Mouse (Mus musculus): ENCODE measurements at regions not wholly inside any gene's neighbourhood (a gene's known extent, or its start where the extent isn't known, plus 50 kb on each side); places are given as distances from the start of the nearest gene placed in this dataset.
A peak's percentile ranks its signal among the peaks of the same experiment; 100 is the strongest.

GRCm38 (mm10) chr2:3957491-3957890 is 60.0 kb upstream of the Frmd4a start:
- TF ChIP-seq CTCF (IDR thresholded peaks at IDR 0.05; ENCODE audit: borderline replicate concordance, control insufficient read depth, extremely low read depth, insufficient read depth, low read length, poor library complexity) (no peak), POLR2A (IDR thresholded peaks at IDR 0.05; ENCODE audit: control insufficient read depth, extremely low read depth, insufficient read depth, low read length, poor library complexity) (no peak)
- Histone ChIP-seq H3K27ac (ENCODE audit: control insufficient read depth, insufficient read depth, low read length) (no peak overlapping the region), H3K36me3 (ENCODE audit: control insufficient read depth, insufficient read depth, low read length) (no peaks in the 10 kb centered on the region), H3K4me1 (replicated peaks; ENCODE audit: control insufficient read depth, insufficient read depth, low read length) (no peaks in the 10 kb centered on the region), H3K4me3 (ENCODE audit: control insufficient read depth, insufficient read depth, low read length) (no peak overlapping the region), H3K27me3 (ENCODE audit: control insufficient read depth, insufficient read depth, low read length) (no peaks in the 10 kb centered on the region)
- no peak for DNase-seq

GRCm38 (mm10) chr2:3958065-3958641 is 59.4 kb upstream of the Frmd4a start:
- no peak for TF ChIP-seq POLR2A (IDR thresholded peaks at IDR 0.05; ENCODE audit: control insufficient read depth, extremely low read depth, insufficient read depth, low read length, poor library complexity)
- no peak for TF ChIP-seq CTCF (IDR thresholded peaks at IDR 0.05; ENCODE audit: borderline replicate concordance, control insufficient read depth, extremely low read depth, insufficient read depth, low read length, poor library complexity)
- H3K27ac ChIP-seq (ENCODE audit: control insufficient read depth, insufficient read depth, low read length): no peak overlapping the region
- peak; percentile 4 for DNase-seq
- H3K4me1 ChIP-seq (replicated peaks; ENCODE audit: control insufficient read depth, insufficient read depth, low read length): no peaks in the 10 kb centered on the region
- WGBS: 42% methylated on average over 12 of the region's 12 CpGs
- H3K27me3 ChIP-seq (ENCODE audit: control insufficient read depth, insufficient read depth, low read length): no peaks in the 10 kb centered on the region
- H3K36me3 ChIP-seq (ENCODE audit: control insufficient read depth, insufficient read depth, low read length): no peaks in the 10 kb centered on the region
- H3K4me3 ChIP-seq (ENCODE audit: control insufficient read depth, insufficient read depth, low read length): no peak overlapping the region

- no peaks in the 10 kb centered on the region for H3K4me1 ChIP-seq (replicated peaks; ENCODE audit: control insufficient read depth, insufficient read depth, low read length)
Observed at GRCm38 (mm10) chr2:3958711-3959110, 58.8 kb upstream of the Frmd4a start.

GRCm38 (mm10) chr2:3959181-3959580 is 58.3 kb upstream of the Frmd4a start:
- 88% methylated on average over 1 of the region's 1 CpGs for WGBS
- H3K4me3 ChIP-seq (ENCODE audit: control insufficient read depth, insufficient read depth, low read length): no peak overlapping the region
- no peaks in the 10 kb centered on the region for H3K27me3 ChIP-seq (ENCODE audit: control insufficient read depth, insufficient read depth, low read length)
- H3K27ac ChIP-seq (ENCODE audit: control insufficient read depth, insufficient read depth, low read length): no peak overlapping the region
- no peak for DNase-seq
- no peaks in the 10 kb centered on the region for H3K4me1 ChIP-seq (replicated peaks; ENCODE audit: control insufficient read depth, insufficient read depth, low read length)
- TF ChIP-seq CTCF (IDR thresholded peaks at IDR 0.05; ENCODE audit: borderline replicate concordance, control insufficient read depth, extremely low read depth, insufficient read depth, low read length, poor library complexity) (no peak), POLR2A (IDR thresholded peaks at IDR 0.05; ENCODE audit: control insufficient read depth, extremely low read depth, insufficient read depth, low read length, poor library complexity) (no peak)
- H3K36me3 ChIP-seq (ENCODE audit: control insufficient read depth, insufficient read depth, low read length): no peaks in the 10 kb centered on the region

More at GRCm38 (mm10) chr2:3958711-3959110, 58.8 kb upstream of the Frmd4a start:
- DNase-seq: no peak
- no peak overlapping the region for H3K27ac ChIP-seq (ENCODE audit: control insufficient read depth, insufficient read depth, low read length)
- TF ChIP-seq POLR2A (IDR thresholded peaks at IDR 0.05; ENCODE audit: control insufficient read depth, extremely low read depth, insufficient read depth, low read length, poor library complexity): no peak
- TF ChIP-seq CTCF (IDR thresholded peaks at IDR 0.05; ENCODE audit: borderline replicate concordance, control insufficient read depth, extremely low read depth, insufficient read depth, low read length, poor library complexity): no peak
- H3K36me3 ChIP-seq (ENCODE audit: control insufficient read depth, insufficient read depth, low read length): no peaks in the 10 kb centered on the region
- H3K27me3 ChIP-seq (ENCODE audit: control insufficient read depth, insufficient read depth, low read length): no peaks in the 10 kb centered on the region
- H3K4me3 ChIP-seq (ENCODE audit: control insufficient read depth, insufficient read depth, low read length): no peak overlapping the region
- WGBS: 98% methylated on average over 4 of the region's 4 CpGs

- Histone ChIP-seq H3K36me3 (ENCODE audit: control insufficient read depth, insufficient read depth, low read length) (no peaks in the 10 kb centered on the region), H3K27me3 (ENCODE audit: control insufficient read depth, insufficient read depth, low read length) (no peaks in the 10 kb centered on the region)
- 91% methylated on average over 5 of the region's 5 CpGs for WGBS
Observed at GRCm38 (mm10) chr2:3960213-3960612, 57.3 kb upstream of the Frmd4a start.

GRCm38 (mm10) chr2:3964351-3964750 is 53.2 kb upstream of the Frmd4a start:
- Histone ChIP-seq H3K4me3 (ENCODE audit: control insufficient read depth, insufficient read depth, low read length) (no peak overlapping the region), H3K27ac (ENCODE audit: control insufficient read depth, insufficient read depth, low read length) (no peak overlapping the region), H3K4me1 (replicated peaks; ENCODE audit: control insufficient read depth, insufficient read depth, low read length) (no peaks in the 10 kb centered on the region), H3K36me3 (ENCODE audit: control insufficient read depth, insufficient read depth, low read length) (no peaks in the 10 kb centered on the region), H3K27me3 (ENCODE audit: control insufficient read depth, insufficient read depth, low read length) (no peaks in the 10 kb centered on the region)
- no peak for DNase-seq
- WGBS: 95% methylated on average over 4 of the region's 4 CpGs
- TF ChIP-seq POLR2A (IDR thresholded peaks at IDR 0.05; ENCODE audit: control insufficient read depth, extremely low read depth, insufficient read depth, low read length, poor library complexity) (no peak), CTCF (IDR thresholded peaks at IDR 0.05; ENCODE audit: borderline replicate concordance, control insufficient read depth, extremely low read depth, insufficient read depth, low read length, poor library complexity) (no peak)

More at GRCm38 (mm10) chr2:3960213-3960612, 57.3 kb upstream of the Frmd4a start:
- Histone ChIP-seq H3K4me3 (ENCODE audit: control insufficient read depth, insufficient read depth, low read length) (no peak overlapping the region), H3K27ac (ENCODE audit: control insufficient read depth, insufficient read depth, low read length) (no peak overlapping the region), H3K4me1 (replicated peaks; ENCODE audit: control insufficient read depth, insufficient read depth, low read length) (no peaks in the 10 kb centered on the region)
- no peak for DNase-seq
- TF ChIP-seq CTCF (IDR thresholded peaks at IDR 0.05; ENCODE audit: borderline replicate concordance, control insufficient read depth, extremely low read depth, insufficient read depth, low read length, poor library complexity) (no peak), POLR2A (IDR thresholded peaks at IDR 0.05; ENCODE audit: control insufficient read depth, extremely low read depth, insufficient read depth, low read length, poor library complexity) (no peak)

Data from thymus, adult 2 months (tissue).